Mouse (Mus musculus) mature B cell (primary cell): ENCODE results near the gene Galnt11.
"Not testable (repeated sequence)": the region's sequence is repeated elsewhere in the genome, so short reads cannot be mapped to it uniquely, and the experiment has no call there.

Experiments
- in situ Hi-C: fragments of 300-500 bp; cut with MboI; formaldehyde crosslinking; loops from 2 replicates; pipeline ENCODE4 v1.14.3; 2019

Gene Galnt11

GRCm38 (mm10) chr5:25221604-25222003 lies at the start of gene Galnt11:
Gene Galnt11, plus strand, starts transcription at chr5:25221904.
- in situ Hi-C loops = no loop called here

DNA sequence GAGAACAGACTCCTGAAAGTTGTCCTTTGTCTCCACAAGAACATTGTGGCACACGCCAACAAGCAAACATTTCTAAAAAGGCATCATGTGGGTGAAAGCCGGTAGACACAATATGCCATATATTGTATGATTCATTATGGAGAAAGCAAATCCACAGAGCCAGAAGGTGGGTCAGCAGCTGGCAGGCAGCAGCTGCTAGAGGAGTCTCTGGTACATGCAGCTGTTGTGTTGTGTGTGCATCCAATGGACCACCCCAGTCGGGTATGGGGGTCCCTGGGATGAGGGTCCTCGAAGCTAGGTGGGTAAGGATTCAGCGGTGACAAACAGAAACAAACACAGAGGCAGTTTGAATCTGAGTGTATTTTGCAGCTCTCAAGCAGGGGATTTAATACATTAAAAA lies 43.8 kb upstream of the Galnt11 start:
- in situ Hi-C loops = not testable (repeated sequence)

DNA sequence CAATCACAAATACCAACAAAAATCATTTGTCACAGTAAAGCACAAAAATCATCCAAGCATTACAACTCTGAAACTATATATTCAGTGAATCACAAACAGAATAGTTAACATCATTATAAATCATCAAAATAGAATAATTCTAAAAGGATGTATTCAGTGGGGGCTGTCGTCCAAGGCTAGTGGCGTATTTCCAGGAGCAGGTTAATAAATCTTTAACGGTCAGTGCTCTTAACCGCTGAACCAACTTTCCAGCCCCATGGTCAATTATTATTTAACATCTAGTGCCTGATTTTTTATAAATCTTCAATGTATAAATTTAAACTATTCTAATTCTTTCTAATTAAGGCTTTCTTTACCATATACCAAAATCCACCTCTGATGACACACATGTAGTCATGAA lies 43.2 kb upstream of the Galnt11 start:
- in situ Hi-C loops = not testable (repeated sequence)

- in situ Hi-C loops = no loop called here
Observed at GRCm38 (mm10) chr5:25179284-25179683, 42.4 kb upstream of the Galnt11 start.

DNA sequence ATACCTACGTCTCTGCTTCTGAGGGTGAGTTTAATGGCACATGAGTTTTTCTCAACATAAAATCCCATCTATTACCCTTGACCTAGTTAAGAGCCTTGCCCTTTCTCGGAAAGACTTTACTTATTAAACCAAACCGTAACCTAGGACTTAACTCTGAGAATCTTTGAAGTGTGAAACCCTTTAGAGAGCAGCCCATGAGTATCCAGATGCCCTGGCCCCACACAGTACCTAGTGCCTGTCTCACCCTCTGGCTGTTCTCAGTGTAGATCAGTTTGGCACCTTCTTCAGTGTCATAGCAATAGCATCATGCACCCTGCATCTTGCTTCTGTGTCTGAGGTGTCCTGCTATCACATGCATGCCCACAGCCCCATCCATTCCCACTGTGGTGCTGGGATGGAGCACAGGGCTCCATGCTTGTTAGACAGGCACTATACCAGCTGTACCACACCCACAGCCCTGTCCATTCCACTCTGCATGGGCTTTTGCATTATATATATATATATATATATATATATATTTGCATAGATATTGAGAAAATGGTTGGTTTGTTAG lies 41.7 kb upstream of the Galnt11 start:
- in situ Hi-C loops = no loop called here

GRCm38 (mm10) chr5:25181004-25181531 lies 40.6 kb upstream of the Galnt11 start, which contains the start of gene Galntl5:
Gene Galntl5, plus strand, starts transcription at chr5:25181460.
- in situ Hi-C loops = no loop called here

- in situ Hi-C loops = no loop called here
Observed at GRCm38 (mm10) chr5:25183595-25183994, 38.1 kb upstream of the Galnt11 start.

- in situ Hi-C loops = no loop called here
Observed at GRCm38 (mm10) chr5:25184594-25184993, 37.1 kb upstream of the Galnt11 start.

- in situ Hi-C loops = no loop called here
Observed at GRCm38 (mm10) chr5:25187727-25188126, 34.0 kb upstream of the Galnt11 start.

- in situ Hi-C loops = no loop called here
Observed at GRCm38 (mm10) chr5:25188802-25189201, 32.9 kb upstream of the Galnt11 start.

GRCm38 (mm10) chr5:25190521-25190920 lies 31.2 kb upstream of the Galnt11 start:
- in situ Hi-C loops = no loop called here

GRCm38 (mm10) chr5:25211872-25212271 lies 9.8 kb upstream of the Galnt11 start:
- in situ Hi-C loops = no loop called here

DNA sequence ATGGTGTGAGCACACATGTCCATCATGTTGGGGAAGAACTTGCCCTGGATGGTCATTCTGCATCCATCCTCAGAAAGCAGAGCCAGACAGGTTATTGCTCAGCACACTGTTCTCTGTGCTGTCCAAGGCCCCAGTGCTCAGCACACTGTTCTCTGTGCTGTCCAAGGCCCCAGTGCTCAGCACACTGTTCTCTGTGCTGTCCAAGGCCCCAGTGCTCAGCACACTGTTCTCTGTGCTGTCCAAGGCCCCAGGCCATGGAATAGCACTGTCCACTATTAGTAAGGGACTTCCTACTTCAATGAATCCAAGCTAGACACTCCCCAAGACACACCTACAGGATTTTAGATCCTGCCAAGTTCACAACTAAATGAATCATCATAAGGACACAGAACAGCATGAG lies 8.5 kb upstream of the Galnt11 start:
- in situ Hi-C loops = not testable (repeated sequence)

DNA sequence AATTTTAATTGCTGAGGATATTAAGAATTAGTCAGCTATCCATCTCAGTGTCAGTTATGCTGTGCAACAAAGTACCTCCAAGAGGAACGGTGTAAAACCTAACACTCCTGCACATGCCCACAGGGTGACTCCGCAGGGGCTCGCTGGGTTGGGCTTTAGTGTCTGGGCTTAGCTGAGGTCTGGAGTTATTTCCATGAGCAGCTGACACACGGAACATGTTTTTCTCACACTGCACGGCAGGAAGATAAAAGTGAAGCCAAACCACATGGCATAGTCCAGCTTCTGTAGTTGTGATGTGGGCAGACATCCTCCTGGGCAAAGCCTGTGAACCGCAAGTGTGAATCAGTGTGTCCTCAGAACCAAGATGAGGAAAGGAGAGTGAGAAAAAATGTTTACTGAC lies 6.7 kb upstream of the Galnt11 start:
- in situ Hi-C loops = no loop called here

GRCm38 (mm10) chr5:25222752-25223702 lies 1.3 kb downstream of the Galnt11 start, which contains the start of gene E130116L18Rik:
Gene E130116L18Rik, minus strand, starts transcription at chr5:25223153.
- in situ Hi-C loops = no loop called here

- in situ Hi-C loops = not testable (repeated sequence)
Observed at GRCm38 (mm10) chr5:25224377-25224776, 2.7 kb downstream of the Galnt11 start.

- in situ Hi-C loops = no loop called here
Observed at GRCm38 (mm10) chr5:25243101-25243500, 21.4 kb downstream of the Galnt11 start.

- in situ Hi-C loops = no loop called here
Observed at GRCm38 (mm10) chr5:25245806-25246472, 24.2 kb downstream of the Galnt11 start.

DNA sequence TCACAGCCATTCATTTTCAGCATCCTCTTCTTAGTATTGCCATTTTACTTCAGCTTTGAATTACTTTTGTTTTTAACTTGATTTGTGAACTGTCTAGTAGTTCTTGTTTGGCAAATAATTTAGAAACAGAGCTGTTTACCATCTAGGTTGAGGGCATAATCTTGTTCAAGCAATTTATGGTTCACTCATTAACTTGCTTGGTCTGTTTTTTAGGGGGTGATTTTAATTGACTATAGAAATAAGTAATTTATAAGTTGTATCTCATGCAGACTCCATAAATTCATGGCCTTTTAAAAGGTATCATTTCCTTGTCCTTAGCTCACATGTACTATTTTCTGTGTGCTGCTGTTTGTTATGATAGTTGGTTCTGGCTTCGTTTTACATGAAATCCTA lies 24.8 kb downstream of the Galnt11 start:
- in situ Hi-C loops = no loop called here

DNA sequence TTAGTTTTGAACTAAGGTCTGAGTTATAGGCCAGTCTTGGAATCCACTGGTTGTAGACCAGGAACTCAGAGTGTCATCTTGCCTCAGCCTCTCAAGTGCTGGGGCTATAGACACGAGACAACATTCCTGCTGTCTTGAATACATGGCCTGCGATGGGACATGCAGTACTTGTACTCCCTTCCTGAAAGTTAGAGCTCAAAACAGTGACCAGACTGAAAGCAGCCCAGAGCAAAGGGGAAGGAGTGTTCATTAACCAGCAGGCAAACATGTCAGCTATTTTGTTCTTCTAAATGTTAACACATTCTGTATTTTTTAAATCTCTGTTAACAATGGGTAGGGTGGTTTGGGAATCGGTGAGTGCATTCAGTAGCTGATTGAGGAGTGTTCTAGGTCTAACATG lies 25.3 kb downstream of the Galnt11 start:
- in situ Hi-C loops = no loop called here

- in situ Hi-C loops = no loop called here
Observed at GRCm38 (mm10) chr5:25252423-25252822, 30.7 kb downstream of the Galnt11 start.

- in situ Hi-C loops = no loop called here
Observed at GRCm38 (mm10) chr5:25252825-25253544, 31.3 kb downstream of the Galnt11 start.
